Mouse (Mus musculus) embryonic facial prominence, embryonic 15.5 days (tissue): Measurements from ENCODE around the gene Gm6657. TPM values are rescaled to one million over a fixed set of nuclear protein-coding genes. Genes with fewer than 3 reads are reported as not detected.

Experiments used
- ATAC-seq: fragments of 200-750 bp; cut with Nextera tagmentation; 2 replicates; pipeline ENCODE4 v1.8.0; 2017; ENCODE audit warnings: low read depth, moderate TSS enrichment; ENCODE audit not compliant: insufficient number of reproducible peaks, low FRiP score, low TSS enrichment
- H3K27ac ChIP-seq: fragments of 300-500 bp; sonication (generic); replicated peaks from 2 replicates; pipeline ENCODE4 v1.5.1; 2015; ENCODE audit warnings: mild to moderate bottlenecking, inconsistent platforms
- H3K27me3 ChIP-seq: fragments of 300-500 bp; sonication (generic); 2 replicates; pipeline ENCODE4 v1.6.1; 2015; ENCODE audit warnings: inconsistent platforms
- H3K36me3 ChIP-seq: fragments of 300-500 bp; sonication (generic); 2 replicates; pipeline ENCODE4 v1.6.1; 2015; ENCODE audit warnings: mild to moderate bottlenecking, inconsistent platforms
- H3K4me1 ChIP-seq: fragments of 300-500 bp; sonication (generic); 2 replicates; pipeline ENCODE4 v1.6.1; 2015; ENCODE audit warnings: inconsistent platforms
- H3K4me2 ChIP-seq: fragments of 300-500 bp; sonication (generic); replicated peaks from 2 replicates; pipeline ENCODE4 v1.6.1; 2015; ENCODE audit warnings: mild to moderate bottlenecking, inconsistent platforms
- H3K4me3 ChIP-seq: fragments of 300-500 bp; sonication (generic); replicated peaks from 2 replicates; pipeline ENCODE4 v1.5.1; 2015; ENCODE audit warnings: mild to moderate bottlenecking, inconsistent platforms
- H3K9ac ChIP-seq: fragments of 300-500 bp; sonication (generic); 2 replicates; pipeline ENCODE4 v1.6.1; 2015; ENCODE audit warnings: inconsistent platforms
- H3K9me3 ChIP-seq: fragments of 300-500 bp; sonication (generic); replicated peaks from 2 replicates; pipeline ENCODE4 v1.6.1; 2016; ENCODE audit warnings: inconsistent platforms
- WGBS: fragments of 180-500 bp; shearing (Covaris S2); methylation state at CpG from one replicate; pipeline ENCODE4 v1.1.7; 2015; 5-methylcytosine and 5-hydroxymethylcytosine counted together
- polyA plus RNA-seq: library from polyadenylated mRNA; unstranded; fragments of >200 nt; fragmentation: Nextera tagmentation; extraction: Ambion mirVana; gene quantifications from 2 replicates; pipeline ENCODE4 v1.2.1, GENCODE M21; 2015

Gm6657 gene
- not detected in 2 replicates for polyA plus RNA-seq

GRCm38 (mm10) chr12:78193942-78194341 is at the start of gene Gm6657:
TSS of gene Gm6657 (plus strand) at chr12:78194242.
- H3K36me3 ChIP-seq = no peaks in the 10 kb centered on the region

GRCm38 (mm10) chr12:78153308-78154002 is 40.6 kb upstream of the Gm6657 start:
- H3K9ac ChIP-seq = no peak overlapping the region
- WGBS = 34% methylated on average over 7 of the region's 7 CpGs
- no peak for ATAC-seq
- H3K4me2 ChIP-seq = no peak overlapping the region
- H3K9me3 ChIP-seq = no peaks in the 10 kb centered on the region
- H3K27ac ChIP-seq = no peak overlapping the region
- no peaks in the 10 kb centered on the region for H3K4me1 ChIP-seq
- H3K4me3 ChIP-seq = no peak overlapping the region
- H3K36me3 ChIP-seq = no peaks in the 10 kb centered on the region
- H3K27me3 ChIP-seq = no peaks in the 10 kb centered on the region

More at GRCm38 (mm10) chr12:78193942-78194341, at the start of gene Gm6657:
- H3K4me1 ChIP-seq = no peaks in the 10 kb centered on the region
- H3K4me3 ChIP-seq = no peak within 1 kb of the TSS
- H3K27me3 ChIP-seq = no peaks in the 10 kb centered on the region
- no peak within 1 kb of the TSS for H3K27ac ChIP-seq
- no peak within 1 kb of the TSS for H3K9ac ChIP-seq
- ATAC-seq = no peak
- H3K4me2 ChIP-seq = no peak within 1 kb of the TSS
- no peaks in the 10 kb centered on the region for H3K9me3 ChIP-seq

- Histone ChIP-seq H3K4me2 (no peak overlapping the region), H3K36me3 (no peaks in the 10 kb centered on the region), H3K9ac (no peak overlapping the region), H3K9me3 (no peaks in the 10 kb centered on the region), H3K27me3 (no peaks in the 10 kb centered on the region), H3K27ac (no peak overlapping the region), H3K4me3 (no peak overlapping the region), H3K4me1 (no peaks in the 10 kb centered on the region)
- ATAC-seq = no peak
Measured at GRCm38 (mm10) chr12:78170178-78170577, 23.9 kb upstream of the Gm6657 start.

GRCm38 (mm10) chr12:78173945-78174344 is 20.1 kb upstream of the Gm6657 start:
- no peak overlapping the region for H3K9ac ChIP-seq
- no peaks in the 10 kb centered on the region for H3K4me1 ChIP-seq
- no peak overlapping the region for H3K4me2 ChIP-seq
- 76% methylated on average over 3 of the region's 3 CpGs for WGBS
- no peaks in the 10 kb centered on the region for H3K27me3 ChIP-seq
- H3K36me3 ChIP-seq = no peaks in the 10 kb centered on the region
- H3K9me3 ChIP-seq = no peaks in the 10 kb centered on the region
- no peak overlapping the region for H3K27ac ChIP-seq
- no peak overlapping the region for H3K4me3 ChIP-seq
- ATAC-seq = no peak

- no peak overlapping the region for H3K27ac ChIP-seq
- H3K9me3 ChIP-seq = no peaks in the 10 kb centered on the region
- H3K4me3 ChIP-seq = no peak overlapping the region
- no peaks in the 10 kb centered on the region for H3K4me1 ChIP-seq
- no peaks in the 10 kb centered on the region for H3K27me3 ChIP-seq
- no peak for ATAC-seq
- no peaks in the 10 kb centered on the region for H3K36me3 ChIP-seq
- WGBS = 86% methylated on average over 4 of the region's 4 CpGs
- H3K4me2 ChIP-seq = no peak overlapping the region
- no peak overlapping the region for H3K9ac ChIP-seq
Measured at GRCm38 (mm10) chr12:78174671-78175070, 19.4 kb upstream of the Gm6657 start.

- Histone ChIP-seq H3K4me1 (no peaks in the 10 kb centered on the region), H3K36me3 (no peaks in the 10 kb centered on the region), H3K27me3 (no peaks in the 10 kb centered on the region), H3K27ac (no peak overlapping the region), H3K4me2 (no peak overlapping the region), H3K9ac (no peak overlapping the region), H3K9me3 (no peaks in the 10 kb centered on the region), H3K4me3 (no peak overlapping the region)
- no peak for ATAC-seq
- 72% methylated on average over 2 of the region's 2 CpGs for WGBS
Measured at GRCm38 (mm10) chr12:78181452-78181851, 12.6 kb upstream of the Gm6657 start.

- WGBS = 46% methylated on average over 2 of the region's 2 CpGs
- Histone ChIP-seq H3K27ac (no peak overlapping the region), H3K4me2 (no peak overlapping the region), H3K4me3 (no peak overlapping the region), H3K27me3 (no peaks in the 10 kb centered on the region), H3K36me3 (no peaks in the 10 kb centered on the region), H3K4me1 (no peaks in the 10 kb centered on the region), H3K9ac (no peak overlapping the region), H3K9me3 (no peaks in the 10 kb centered on the region)
- no peak for ATAC-seq
Measured at GRCm38 (mm10) chr12:78195368-78195767, 1.3 kb downstream of the Gm6657 start.

GRCm38 (mm10) chr12:78203646-78204045 is 9.6 kb downstream of the Gm6657 start:
- WGBS = 42% methylated on average over 5 of the region's 5 CpGs
- Histone ChIP-seq H3K4me3 (no peak overlapping the region), H3K4me2 (no peak overlapping the region), H3K36me3 (no peaks in the 10 kb centered on the region), H3K9ac (no peak overlapping the region), H3K27me3 (no peaks in the 10 kb centered on the region; the same call in 1 of the 2 replicates), H3K27ac (no peak overlapping the region), H3K9me3 (no peaks in the 10 kb centered on the region), H3K4me1 (no peaks in the 10 kb centered on the region)
- ATAC-seq = no peak

GRCm38 (mm10) chr12:78205915-78206570 is 12.0 kb downstream of the Gm6657 start:
- H3K27me3 ChIP-seq = no peaks in the 10 kb centered on the region; the same call in 1 of the 2 replicates
- no peak; the same call in 1 of the 2 replicates for ATAC-seq
- peak overlapping the region; percentile 28; the same call in 1 of the 2 replicates for H3K4me2 ChIP-seq
- H3K4me3 ChIP-seq = peak overlapping the region; percentile 7; the same call in 1 of the 2 replicates
- 12% methylated on average over 5 of the region's 5 CpGs for whole genome bisulfite sequencing
- no peaks in the 10 kb centered on the region for H3K9me3 ChIP-seq
- no peak overlapping the region for H3K27ac ChIP-seq
- H3K36me3 ChIP-seq = no peaks in the 10 kb centered on the region
- H3K9ac ChIP-seq = no peak overlapping the region
- no peaks in the 10 kb centered on the region for H3K4me1 ChIP-seq

GRCm38 (mm10) chr12:78206571-78206960 is 12.5 kb downstream of the Gm6657 start:
- H3K4me2 ChIP-seq = no peak overlapping the region
- WGBS = 68% methylated on average over 4 of the region's 4 CpGs
- H3K27me3 ChIP-seq = no peaks in the 10 kb centered on the region; the same call in 1 of the 2 replicates
- no peak overlapping the region for H3K4me3 ChIP-seq
- H3K9me3 ChIP-seq = no peaks in the 10 kb centered on the region
- H3K36me3 ChIP-seq = no peaks in the 10 kb centered on the region
- H3K9ac ChIP-seq = no peak overlapping the region
- no peak for ATAC-seq
- H3K4me1 ChIP-seq = no peaks in the 10 kb centered on the region
- H3K27ac ChIP-seq = no peak overlapping the region

- Histone ChIP-seq H3K4me3 (no peak overlapping the region), H3K9me3 (no peaks in the 10 kb centered on the region), H3K27ac (no peak overlapping the region), H3K4me2 (no peak overlapping the region), H3K9ac (no peak overlapping the region), H3K27me3 (no peaks in the 10 kb centered on the region; the same call in 1 of the 2 replicates), H3K4me1 (no peaks in the 10 kb centered on the region), H3K36me3 (no peaks in the 10 kb centered on the region)
- 91% methylated on average over 2 of the region's 2 CpGs for WGBS
- ATAC-seq = no peak
Measured at GRCm38 (mm10) chr12:78209856-78210255, 15.8 kb downstream of the Gm6657 start.
